Mouse (Mus musculus) cerebellum, adult 9-10 months (tissue): ENCODE data around the gene Dennd1b.

ENCODE experiments used
- DNase-seq: peaks from one replicate; pipeline ENCODE4 v3.0.0; 2022

Gene Dennd1b

GRCm38 (mm10) chr1:139025882-139026645 is 62.8 kb downstream of the Dennd1b start:
- no peak for DNase-seq

GRCm38 (mm10) chr1:139029521-139029920 is 66.3 kb downstream of the Dennd1b start:
- DNase-seq, result no peak

GRCm38 (mm10) chr1:139032411-139032810 is 69.2 kb downstream of the Dennd1b start:
- no peak for DNase-seq

DNA sequence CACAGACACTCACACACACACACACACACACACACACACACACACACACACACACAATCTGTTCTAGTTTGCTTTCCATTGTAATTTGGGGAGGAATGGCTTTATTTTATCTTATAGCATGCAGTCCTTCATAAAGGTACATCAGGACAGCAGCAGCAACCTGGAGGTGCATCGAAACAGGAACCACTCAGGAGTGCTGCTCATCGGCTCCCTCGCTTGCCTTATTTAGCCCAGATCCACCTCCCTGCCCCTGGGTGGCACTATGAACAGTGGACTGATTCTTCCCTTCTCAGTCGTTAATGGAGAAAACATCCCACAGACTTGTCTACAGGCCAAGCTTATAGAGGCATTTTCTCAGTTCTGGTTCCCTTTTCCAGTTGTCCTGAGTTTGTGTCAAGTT is 71.9 kb downstream of the Dennd1b start:
- DNase-seq, result no peak

DNA sequence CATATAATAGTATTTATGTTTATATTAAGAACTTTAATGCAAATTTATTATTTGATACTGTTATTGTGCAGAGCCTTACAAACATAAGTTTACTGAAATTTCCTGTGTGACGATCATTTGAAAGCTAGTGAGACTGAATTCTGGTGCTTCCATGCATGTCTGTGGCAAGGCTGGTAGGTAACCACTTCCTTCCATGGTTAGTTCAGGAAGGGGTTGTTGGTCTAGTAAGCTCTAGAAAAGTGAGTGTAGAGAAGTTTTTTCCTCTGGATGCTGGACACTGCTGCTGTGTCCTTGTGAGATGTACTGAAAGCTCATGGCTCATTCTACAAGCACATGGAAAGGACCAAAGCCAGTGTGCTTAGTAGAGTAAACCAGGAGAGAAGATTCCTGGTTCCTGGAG is 73.1 kb downstream of the Dennd1b start:
- DNase-seq, result no peak

DNA sequence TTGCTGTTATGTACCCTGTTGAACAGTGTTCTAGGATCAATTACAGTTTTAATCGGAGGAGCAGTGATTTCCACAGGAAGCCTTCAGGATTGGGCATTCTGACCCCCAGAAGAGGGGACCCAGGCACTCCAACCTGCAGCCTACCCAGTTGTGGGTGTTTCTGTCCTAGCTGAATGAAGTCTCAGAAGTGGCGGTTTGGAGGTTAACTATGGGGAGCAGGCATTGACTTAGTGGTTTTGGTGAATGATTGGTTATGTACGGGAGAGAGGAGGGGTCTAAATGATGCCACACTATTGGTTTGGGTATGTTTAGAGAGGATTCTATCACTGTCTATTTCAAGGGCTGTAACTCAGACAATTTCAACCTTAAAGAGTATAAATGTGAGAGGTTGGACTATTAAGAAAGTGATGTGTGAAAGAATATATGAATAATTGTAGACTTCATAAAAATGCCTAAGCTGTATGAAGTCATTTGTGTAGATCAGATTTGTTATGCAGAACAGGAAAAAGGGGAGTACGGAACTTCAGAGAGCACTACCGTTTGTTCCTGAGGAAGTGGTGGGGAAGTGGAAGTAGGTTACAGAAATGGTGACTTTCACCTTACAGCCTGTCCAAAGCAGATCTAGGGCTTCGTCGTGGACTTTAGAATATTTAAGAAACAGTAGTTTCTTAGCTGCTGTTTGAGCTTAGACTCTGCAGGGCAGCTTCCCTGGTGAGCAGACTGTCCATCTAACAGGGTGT is 73.7 kb downstream of the Dennd1b start:
- DNase-seq, result no peak

- no peak for DNase-seq
Observed at GRCm38 (mm10) chr1:139038074-139038473, 74.8 kb downstream of the Dennd1b start.

GRCm38 (mm10) chr1:139038620-139039019 is 75.4 kb downstream of the Dennd1b start:
- DNase-seq, result no peak

DNA sequence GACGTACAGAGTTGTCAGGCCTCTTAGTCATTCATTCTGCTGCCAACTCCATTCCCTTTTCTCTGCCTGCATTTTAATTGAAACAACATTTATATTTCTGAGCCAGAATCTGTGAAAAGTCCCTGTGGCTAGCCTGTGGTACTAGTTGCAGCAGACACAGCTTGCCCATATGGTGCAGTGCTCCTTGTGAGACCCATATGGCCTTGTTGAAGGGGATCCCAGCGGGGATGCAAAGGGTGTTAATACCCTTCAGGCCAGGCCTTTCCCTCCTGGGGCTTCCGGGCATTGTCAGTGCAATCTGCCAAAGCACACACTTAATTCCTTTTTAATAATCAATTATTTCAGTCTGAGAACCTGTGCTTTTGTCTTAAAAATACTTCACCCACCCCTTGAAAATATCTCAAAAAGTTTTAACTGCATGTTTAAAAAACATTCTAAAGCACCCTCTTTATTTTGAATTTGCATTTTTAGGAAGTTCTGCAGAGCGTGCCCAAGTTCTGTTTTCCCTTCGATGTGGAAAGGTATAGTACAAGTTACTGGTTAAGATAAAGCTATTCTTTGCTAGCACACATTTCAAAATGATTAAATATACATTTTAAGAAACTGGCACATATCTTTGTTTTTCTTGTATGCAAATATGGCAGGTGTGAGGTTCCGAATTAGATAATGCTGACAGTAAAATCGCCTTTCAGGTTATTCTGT is 76.4 kb downstream of the Dennd1b start:
- peak; percentile 64 for DNase-seq

DNA sequence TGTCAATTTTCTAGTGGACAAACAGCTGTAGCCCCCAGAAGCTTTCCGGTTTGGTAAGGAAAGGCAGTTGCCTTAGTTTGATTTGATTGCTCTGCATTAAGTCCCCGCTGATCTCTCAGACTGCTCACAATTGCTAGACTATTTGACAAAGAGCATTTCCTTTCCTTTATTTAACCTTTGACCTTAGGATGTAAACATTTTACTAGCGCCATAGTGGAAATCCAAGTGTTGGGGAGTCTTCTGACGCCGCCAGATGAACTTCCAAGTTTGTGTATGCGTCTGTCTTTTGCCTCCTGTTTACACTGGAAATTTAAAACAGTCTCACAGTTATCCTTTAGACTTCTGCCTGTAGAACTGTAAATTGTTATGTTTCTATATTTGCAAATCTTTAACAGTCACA is 85.8 kb downstream of the Dennd1b start:
- no peak for DNase-seq

DNA sequence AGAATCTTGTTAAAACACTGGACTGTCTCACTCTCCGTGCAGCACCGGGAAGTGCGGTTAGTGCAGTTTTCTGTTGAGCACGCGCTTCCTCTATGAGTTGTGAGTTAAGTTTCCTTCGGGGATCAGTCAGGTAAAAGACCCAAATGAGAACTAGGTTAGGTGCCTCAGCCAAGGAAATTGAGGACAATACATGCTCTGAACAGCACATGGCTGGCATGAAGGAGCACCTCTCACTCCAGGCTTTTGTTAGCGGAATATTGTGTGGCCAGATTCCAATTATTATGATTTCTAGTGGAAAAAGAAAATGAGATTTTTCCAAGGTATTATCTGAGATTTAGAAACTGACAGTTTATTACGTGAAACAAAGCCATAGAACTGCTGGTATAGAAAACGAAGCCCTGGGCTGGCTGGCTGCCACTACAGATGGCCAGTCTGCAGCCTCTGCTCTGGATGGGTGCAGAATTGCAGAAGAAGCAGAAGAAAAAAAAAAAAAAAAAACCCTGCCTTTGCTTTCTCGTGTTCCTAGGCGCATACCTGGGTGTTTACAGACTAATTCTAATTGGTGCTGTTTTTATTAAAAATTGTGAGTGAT is 86.7 kb downstream of the Dennd1b start:
- peak; percentile 57 for DNase-seq

DNA sequence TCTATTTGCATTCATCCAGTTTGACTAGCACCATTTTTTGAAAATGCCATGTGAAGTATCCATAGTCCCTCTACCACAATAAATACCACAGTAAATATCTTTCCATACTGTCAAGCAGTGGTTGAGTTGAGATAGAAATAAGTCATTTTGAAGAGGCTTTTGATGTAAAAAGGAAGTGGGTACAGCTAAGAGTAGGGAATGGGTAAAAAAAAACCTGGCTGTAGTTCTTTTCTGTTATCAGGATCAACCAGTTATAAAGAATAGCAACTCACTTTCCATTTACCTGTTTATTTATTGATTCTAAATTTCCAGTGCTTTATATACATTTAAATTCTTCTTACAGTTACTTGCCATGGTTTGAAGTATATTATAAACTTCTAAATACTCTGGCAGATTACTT is 89.8 kb downstream of the Dennd1b start:
- DNase-seq, result no peak

- no peak for DNase-seq
Observed at GRCm38 (mm10) chr1:139060301-139060700, 97.1 kb downstream of the Dennd1b start.

DNA sequence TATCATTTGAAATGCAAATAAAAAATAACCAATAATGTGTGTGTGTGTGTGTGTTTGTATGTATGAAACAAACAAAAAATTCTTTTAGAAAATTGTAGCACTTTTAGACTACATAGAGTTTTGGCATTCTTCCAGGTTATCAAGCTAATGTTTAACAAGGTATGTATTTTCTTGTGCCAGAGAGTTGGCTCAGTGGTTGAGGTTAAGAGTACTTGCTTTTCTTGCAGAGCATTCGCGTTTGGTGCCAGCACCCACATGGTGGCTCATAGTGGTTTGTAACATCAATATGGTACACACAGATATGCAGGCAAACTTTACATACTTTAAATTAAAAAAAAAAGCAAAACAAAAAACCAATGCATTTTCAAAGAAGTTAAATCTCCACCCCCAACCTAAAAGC is 101.5 kb downstream of the Dennd1b start:
- DNase-seq, result no peak

- no peak for DNase-seq
Observed at GRCm38 (mm10) chr1:139067210-139067609, 104.0 kb downstream of the Dennd1b start.

GRCm38 (mm10) chr1:139071015-139071414 is 107.8 kb downstream of the Dennd1b start:
- DNase-seq, result no peak

- DNase-seq, result no peak
Observed at GRCm38 (mm10) chr1:139075671-139076070, 112.4 kb downstream of the Dennd1b start.

- DNase-seq, result no peak
Observed at GRCm38 (mm10) chr1:139077989-139078388, 114.8 kb downstream of the Dennd1b start.

GRCm38 (mm10) chr1:139079000-139079399 is 115.8 kb downstream of the Dennd1b start:
- DNase-seq, result no peak

DNA sequence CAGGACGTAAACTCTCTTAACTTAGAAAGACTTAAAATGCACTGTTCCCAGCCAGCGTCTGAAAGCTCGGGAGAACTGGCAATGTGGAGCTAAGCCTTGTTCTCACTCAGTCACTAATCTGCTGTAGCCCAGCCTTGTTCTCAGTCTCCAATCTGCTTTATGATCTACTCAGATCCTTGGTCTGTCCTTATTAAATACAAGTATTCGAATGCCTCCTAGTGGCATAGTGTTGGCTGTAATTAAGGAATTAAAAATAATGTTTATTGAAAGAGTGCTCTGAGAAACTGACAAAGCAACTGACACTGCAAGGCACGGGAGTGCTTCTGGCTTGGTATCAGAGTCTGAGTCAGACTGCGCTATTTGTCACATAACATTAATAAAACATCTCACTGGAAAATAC is 116.3 kb downstream of the Dennd1b start:
- DNase-seq, result peak; percentile 36

DNA sequence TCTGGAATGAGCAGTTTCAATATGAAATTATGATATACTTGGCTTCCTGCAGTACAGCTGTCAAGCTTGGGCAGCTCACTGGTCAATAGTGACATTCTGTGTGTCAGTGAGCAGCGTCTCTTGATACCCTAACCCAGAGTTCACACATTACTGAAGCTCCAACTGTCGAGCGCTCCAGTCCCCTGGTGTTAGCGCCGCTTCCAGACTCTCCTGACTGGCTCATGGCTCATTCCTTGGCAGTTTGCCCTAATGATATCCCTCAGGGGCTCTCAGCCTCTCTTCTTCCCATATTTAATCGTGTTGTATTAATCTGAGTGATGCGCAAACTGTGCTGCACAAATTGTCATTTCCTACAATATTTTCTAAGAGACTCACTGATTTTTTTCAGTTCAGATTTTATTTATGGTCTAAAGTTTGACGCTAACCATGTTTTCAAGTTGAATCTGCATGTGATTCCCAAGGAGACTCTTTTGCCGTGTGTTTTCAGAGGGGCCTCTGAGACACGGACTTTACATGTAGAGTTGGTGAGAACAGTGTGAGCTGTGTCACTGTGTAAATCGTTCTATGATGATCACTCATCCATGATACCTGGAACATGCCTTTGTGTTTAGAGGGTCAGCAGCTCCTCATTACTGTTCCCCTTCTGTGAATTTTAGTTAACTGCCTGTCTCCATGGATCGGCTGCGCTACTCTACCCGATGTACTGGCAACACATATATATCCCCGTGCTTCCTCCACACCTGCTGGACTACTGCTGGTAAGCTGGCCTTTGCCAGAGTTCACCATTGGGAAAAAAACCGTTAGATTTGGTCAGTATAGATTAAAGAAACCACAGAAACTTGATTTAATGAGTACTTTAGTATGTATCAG is 117.5 kb downstream of the Dennd1b start:
- DNase-seq, result peak; percentile 21

GRCm38 (mm10) chr1:139083382-139083781 is 120.1 kb downstream of the Dennd1b start:
- DNase-seq, result peak; percentile 23
